Mouse (Mus musculus): ENCODE results near the gene Atp2a2. TPM values are rescaled to one million over a fixed set of nuclear protein-coding genes. Genes with fewer than 3 reads are reported as not detected.

The Atp2a2 gene
- total and polyA plus RNA-seq, 2 experiments: 44.6 to 46.0 TPM

DNA sequence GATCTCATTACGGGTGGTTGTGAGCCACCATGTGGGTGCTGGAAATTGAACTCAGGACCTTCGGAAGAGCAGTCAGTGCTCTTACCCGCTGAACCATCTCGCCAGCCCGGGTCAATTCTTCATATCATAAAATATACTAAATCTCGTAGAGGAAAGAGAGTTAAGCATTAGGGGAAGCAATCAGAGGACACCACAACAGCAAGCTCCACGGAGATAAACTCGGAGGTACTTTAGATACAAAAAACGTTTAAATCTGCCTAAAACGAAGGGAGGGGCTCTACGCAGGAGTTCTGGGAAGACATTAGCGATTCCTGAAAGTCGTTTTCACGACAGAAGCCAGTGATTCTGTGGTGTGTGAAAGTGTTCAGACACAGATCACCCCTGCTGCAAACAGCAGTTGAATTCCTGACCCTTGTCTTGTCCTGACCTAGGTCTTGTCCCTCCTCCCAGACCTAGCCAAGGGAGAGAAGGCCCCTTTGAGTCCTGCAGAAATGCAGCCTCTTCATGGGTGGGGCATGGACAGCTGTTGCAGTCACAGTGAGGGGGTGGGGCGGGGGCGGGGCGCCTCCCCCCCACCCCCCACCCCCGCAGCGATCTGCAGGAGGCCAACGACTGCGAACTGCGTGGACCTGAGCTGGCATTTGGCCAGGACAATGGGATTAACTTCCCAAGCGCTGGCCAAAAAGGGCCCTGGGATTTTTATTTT lies 11.5 kb upstream of the Atp2a2 start:
- Histone ChIP-seq H3K36me3 (ENCODE audit: control insufficient read depth, insufficient read depth, low read length) (no peaks in the 10 kb centered on the region), H3K4me3 (ENCODE audit: insufficient read depth, low read depth, low read length) (no peak overlapping the region), H3K9ac (ENCODE audit: low read depth, low read length) (no peak overlapping the region), H3K27ac (replicated peaks; ENCODE audit: insufficient read depth, low read depth, low read length) (no peak overlapping the region), H3K79me2 (ENCODE audit: control insufficient read depth, insufficient read depth, low read length) (no peaks in the 10 kb centered on the region), H3K4me1 (ENCODE audit: control insufficient read depth, insufficient read depth, low read length) (peaks cover 3% of the 10 kb centered on the region; the same call in 1 of the 2 replicates), H3K27me3 (ENCODE audit: control insufficient read depth, insufficient read depth, low read length) (no peaks in the 10 kb centered on the region)
- TF ChIP-seq POLR2A (IDR thresholded peaks at IDR 0.05; ENCODE audit: extremely low read depth, insufficient read depth, low read length) (no peak), CTCF (IDR thresholded peaks at IDR 0.05; ENCODE audit: low read depth, low read length) (no peak)
- WGBS: 54% methylated on average over 23 of the region's 23 CpGs
- DNase-seq (ENCODE audit: extremely low read depth, low read depth, low spot score): no peak

GRCm38 (mm10) chr5:122512011-122512410 lies 10.0 kb upstream of the Atp2a2 start:
- Histone ChIP-seq H3K4me3 (ENCODE audit: insufficient read depth, low read depth, low read length) (no peak overlapping the region), H3K4me1 (ENCODE audit: control insufficient read depth, insufficient read depth, low read length) (no peaks in the 10 kb centered on the region), H3K36me3 (ENCODE audit: control insufficient read depth, insufficient read depth, low read length) (no peaks in the 10 kb centered on the region), H3K27me3 (ENCODE audit: control insufficient read depth, insufficient read depth, low read length) (no peaks in the 10 kb centered on the region), H3K27ac (replicated peaks; ENCODE audit: insufficient read depth, low read depth, low read length) (no peak overlapping the region), H3K79me2 (ENCODE audit: control insufficient read depth, insufficient read depth, low read length) (no peaks in the 10 kb centered on the region), H3K9ac (ENCODE audit: low read depth, low read length) (no peak overlapping the region)
- no peak for DNase-seq (ENCODE audit: extremely low read depth, low read depth, low spot score)
- 59% methylated on average over 6 of the region's 6 CpGs for WGBS
- no peak for TF ChIP-seq CTCF (IDR thresholded peaks at IDR 0.05; ENCODE audit: low read depth, low read length)
- TF ChIP-seq POLR2A (IDR thresholded peaks at IDR 0.05; ENCODE audit: extremely low read depth, insufficient read depth, low read length): no peak

- H3K27ac ChIP-seq (replicated peaks; ENCODE audit: insufficient read depth, low read depth, low read length): no peak overlapping the region
- 68% methylated on average over 9 of the region's 9 CpGs for WGBS
Measured at GRCm38 (mm10) chr5:122511405-122511804, 9.4 kb upstream of the Atp2a2 start.

DNA sequence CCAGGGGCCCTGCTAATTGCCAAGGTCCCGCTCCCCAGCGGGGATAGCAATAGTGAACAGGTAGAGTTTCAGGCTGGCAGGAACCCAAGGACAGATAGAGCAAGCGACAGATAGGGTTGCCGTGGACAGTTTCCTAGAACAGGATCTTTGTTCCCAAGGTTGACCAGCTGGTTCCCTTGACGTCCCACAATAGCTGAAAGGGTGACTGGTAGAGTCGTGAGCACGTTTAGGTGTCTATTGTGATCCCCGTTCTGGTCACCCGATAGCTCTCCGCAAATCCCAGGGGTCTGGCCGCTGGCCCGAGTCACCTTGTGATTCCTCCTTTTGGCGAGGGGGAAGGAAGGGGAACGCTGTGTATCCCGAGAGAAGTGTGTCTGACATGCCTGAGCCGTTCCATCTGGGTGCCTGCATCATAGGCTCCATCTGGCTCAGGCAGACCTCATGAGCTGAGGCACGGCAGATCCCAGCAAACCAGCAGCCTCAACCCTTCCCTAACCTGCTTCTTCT lies 8.7 kb upstream of the Atp2a2 start:
- Histone ChIP-seq H3K27ac (replicated peaks; ENCODE audit: insufficient read depth, low read depth, low read length) (no peak overlapping the region), H3K4me3 (ENCODE audit: insufficient read depth, low read depth, low read length) (no peak overlapping the region), H3K9ac (ENCODE audit: low read depth, low read length) (no peak overlapping the region), H3K4me1 (ENCODE audit: control insufficient read depth, insufficient read depth, low read length) (no peaks in the 10 kb centered on the region), H3K79me2 (ENCODE audit: control insufficient read depth, insufficient read depth, low read length) (no peaks in the 10 kb centered on the region), H3K27me3 (ENCODE audit: control insufficient read depth, insufficient read depth, low read length) (no peaks in the 10 kb centered on the region), H3K36me3 (ENCODE audit: control insufficient read depth, insufficient read depth, low read length) (no peaks in the 10 kb centered on the region)
- WGBS: 90% methylated on average over 17 of the region's 17 CpGs
- TF ChIP-seq POLR2A (IDR thresholded peaks at IDR 0.05; ENCODE audit: extremely low read depth, insufficient read depth, low read length) (no peak), CTCF (IDR thresholded peaks at IDR 0.05; ENCODE audit: low read depth, low read length) (no peak)
- no peak for DNase-seq (ENCODE audit: extremely low read depth, low read depth, low spot score)

More at GRCm38 (mm10) chr5:122511405-122511804, 9.4 kb upstream of the Atp2a2 start:
- Histone ChIP-seq H3K9ac (ENCODE audit: low read depth, low read length) (no peak overlapping the region), H3K4me3 (ENCODE audit: insufficient read depth, low read depth, low read length) (no peak overlapping the region), H3K36me3 (ENCODE audit: control insufficient read depth, insufficient read depth, low read length) (no peaks in the 10 kb centered on the region), H3K4me1 (ENCODE audit: control insufficient read depth, insufficient read depth, low read length) (no peaks in the 10 kb centered on the region), H3K27me3 (ENCODE audit: control insufficient read depth, insufficient read depth, low read length) (no peaks in the 10 kb centered on the region), H3K79me2 (ENCODE audit: control insufficient read depth, insufficient read depth, low read length) (no peaks in the 10 kb centered on the region)
- no peak for DNase-seq (ENCODE audit: extremely low read depth, low read depth, low spot score)
- no peak for TF ChIP-seq POLR2A (IDR thresholded peaks at IDR 0.05; ENCODE audit: extremely low read depth, insufficient read depth, low read length)

DNA sequence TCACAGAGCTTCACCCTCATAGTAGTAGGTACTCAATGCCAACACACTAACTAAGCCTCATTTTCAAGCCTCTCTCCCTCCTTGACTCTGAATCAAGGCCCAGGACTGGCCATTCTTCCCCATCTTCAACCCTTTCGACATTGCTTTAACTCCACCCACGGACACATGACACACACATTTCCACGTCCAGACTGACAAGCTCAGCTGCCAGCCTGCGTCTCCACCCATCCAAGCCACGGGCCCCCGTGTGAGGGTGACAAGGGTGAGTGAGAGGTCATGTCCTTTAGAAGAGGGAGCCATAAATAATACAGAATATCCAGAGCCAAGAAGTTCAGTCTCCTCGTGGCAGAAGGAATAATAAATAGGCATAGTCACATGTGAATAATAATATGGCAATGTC lies 7.6 kb upstream of the Atp2a2 start:
- 66% methylated on average over 7 of the region's 7 CpGs for WGBS
- H3K27ac ChIP-seq (replicated peaks; ENCODE audit: insufficient read depth, low read depth, low read length): no peak overlapping the region

DNA sequence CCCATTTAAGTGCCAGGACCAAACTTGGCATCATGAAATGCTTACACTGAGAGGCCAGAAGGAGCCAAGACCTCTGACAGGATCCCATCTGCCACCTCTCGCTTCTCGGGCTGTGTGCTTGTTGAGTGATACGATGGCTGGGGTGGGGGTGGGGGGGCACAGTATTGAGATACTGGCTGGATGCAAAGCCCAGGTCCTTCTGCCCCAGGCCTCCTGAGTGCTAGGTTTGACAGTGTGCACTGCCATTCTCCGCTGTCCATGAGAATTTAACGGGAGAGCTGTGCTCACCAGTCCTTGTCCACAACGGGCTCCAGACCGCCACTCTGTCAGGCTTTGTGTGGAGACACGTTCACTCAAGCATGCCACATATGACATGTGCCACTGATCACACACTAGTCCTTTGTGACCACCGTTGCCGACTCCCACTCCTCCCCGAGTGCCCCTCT lies 6.9 kb upstream of the Atp2a2 start:
- H3K4me3 ChIP-seq (ENCODE audit: insufficient read depth, low read depth, low read length): no peak overlapping the region
- no peaks in the 10 kb centered on the region for H3K27me3 ChIP-seq (ENCODE audit: control insufficient read depth, insufficient read depth, low read length)
- no peaks in the 10 kb centered on the region for H3K36me3 ChIP-seq (ENCODE audit: control insufficient read depth, insufficient read depth, low read length)
- no peaks in the 10 kb centered on the region for H3K4me1 ChIP-seq (ENCODE audit: control insufficient read depth, insufficient read depth, low read length)
- TF ChIP-seq POLR2A (IDR thresholded peaks at IDR 0.05; ENCODE audit: extremely low read depth, insufficient read depth, low read length): no peak
- TF ChIP-seq CTCF (IDR thresholded peaks at IDR 0.05; ENCODE audit: low read depth, low read length): no peak
- H3K79me2 ChIP-seq (ENCODE audit: control insufficient read depth, insufficient read depth, low read length): no peaks in the 10 kb centered on the region
- DNase-seq (ENCODE audit: extremely low read depth, low read depth, low spot score): no peak
- no peak overlapping the region for H3K9ac ChIP-seq (ENCODE audit: low read depth, low read length)
- no peak overlapping the region for H3K27ac ChIP-seq (replicated peaks; ENCODE audit: insufficient read depth, low read depth, low read length)
- 93% methylated on average over 11 of the region's 11 CpGs for WGBS

More for the DNA sequence above, 7.6 kb upstream of the Atp2a2 start:
- no peak for TF ChIP-seq CTCF (IDR thresholded peaks at IDR 0.05; ENCODE audit: low read depth, low read length)
- no peak for TF ChIP-seq POLR2A (IDR thresholded peaks at IDR 0.05; ENCODE audit: extremely low read depth, insufficient read depth, low read length)
- no peaks in the 10 kb centered on the region for H3K27me3 ChIP-seq (ENCODE audit: control insufficient read depth, insufficient read depth, low read length)
- no peak overlapping the region for H3K9ac ChIP-seq (ENCODE audit: low read depth, low read length)
- DNase-seq (ENCODE audit: extremely low read depth, low read depth, low spot score): no peak
- H3K4me1 ChIP-seq (ENCODE audit: control insufficient read depth, insufficient read depth, low read length): no peaks in the 10 kb centered on the region
- H3K79me2 ChIP-seq (ENCODE audit: control insufficient read depth, insufficient read depth, low read length): no peaks in the 10 kb centered on the region
- no peaks in the 10 kb centered on the region for H3K36me3 ChIP-seq (ENCODE audit: control insufficient read depth, insufficient read depth, low read length)
- H3K4me3 ChIP-seq (ENCODE audit: insufficient read depth, low read depth, low read length): no peak overlapping the region

Measured in liver, adult 2 months (tissue).